Mouse (Mus musculus) kidney, embryonic 14.5 days (tissue): ENCODE measurements around the gene Cep63. TPM values are rescaled to one million over a fixed set of nuclear protein-coding genes. Genes with fewer than 3 reads are reported as not detected.

Source experiments
- ATAC-seq: fragments of 200-750 bp; cut with Nextera tagmentation; 2 replicates; pipeline ENCODE4 v1.8.0; 2017; ENCODE audit warnings: moderate number of reproducible peaks, mild to moderate bottlenecking, moderate TSS enrichment, moderate library complexity; ENCODE audit not compliant: low FRiP score, low TSS enrichment
- H3K27ac ChIP-seq: fragments of 300-500 bp; sonication (generic); 2 replicates; pipeline ENCODE4 v1.5.1; 2014; ENCODE audit warnings: low read depth, mild to moderate bottlenecking, low read length, moderate library complexity, mixed read lengths
- H3K27me3 ChIP-seq: fragments of 300-500 bp; sonication (generic); 2 replicates; pipeline ENCODE4 v1.6.1; 2014; ENCODE audit warnings: mild to moderate bottlenecking, low read length; ENCODE audit not compliant: control insufficient read depth, insufficient read depth
- H3K36me3 ChIP-seq: fragments of 300-500 bp; sonication (generic); 2 replicates; pipeline ENCODE4 v1.6.1; 2014; ENCODE audit warnings: low read length, mixed read lengths; ENCODE audit not compliant: control insufficient read depth, insufficient read depth
- H3K4me1 ChIP-seq: fragments of 300-500 bp; sonication (generic); 2 replicates; pipeline ENCODE4 v1.6.1; 2014; ENCODE audit warnings: low read length, mixed read lengths; ENCODE audit not compliant: control insufficient read depth, insufficient read depth
- H3K4me2 ChIP-seq: fragments of 300-500 bp; sonication (generic); replicated peaks from 2 replicates; pipeline ENCODE4 v1.6.1; 2014; ENCODE audit warnings: low read depth, mild to moderate bottlenecking, low read length
- H3K4me3 ChIP-seq: fragments of 300-500 bp; sonication (generic); 2 replicates; pipeline ENCODE4 v1.5.1; 2014; ENCODE audit warnings: mild to moderate bottlenecking, low read length
- H3K9ac ChIP-seq: fragments of 300-500 bp; sonication (generic); 2 replicates; pipeline ENCODE4 v1.6.1; 2014; ENCODE audit warnings: low read depth, mild to moderate bottlenecking, low read length, moderate library complexity
- H3K9me3 ChIP-seq: fragments of 300-500 bp; sonication (generic); 2 replicates; pipeline ENCODE4 v1.6.1; 2016; ENCODE audit warnings: low read length; ENCODE audit not compliant: control insufficient read depth
- WGBS: fragments of 180-500 bp; shearing (Covaris S2); extraction: QIAGEN DNeasy Blood & Tissue Kit; methylation state at CpG from one replicate; pipeline ENCODE4 v1.1.7; 2014; 5-methylcytosine and 5-hydroxymethylcytosine counted together
- polyA plus RNA-seq: library from polyadenylated mRNA; unstranded; fragments of >200 nt; fragmentation: Nextera tagmentation; extraction: Ambion mirVana; gene quantifications from 2 replicates; pipeline ENCODE4 v1.2.1, GENCODE M21; 2014

Gene Cep63
- polyA plus RNA-seq, 1 experiment from 2014 or later = 51.7 TPM

DNA sequence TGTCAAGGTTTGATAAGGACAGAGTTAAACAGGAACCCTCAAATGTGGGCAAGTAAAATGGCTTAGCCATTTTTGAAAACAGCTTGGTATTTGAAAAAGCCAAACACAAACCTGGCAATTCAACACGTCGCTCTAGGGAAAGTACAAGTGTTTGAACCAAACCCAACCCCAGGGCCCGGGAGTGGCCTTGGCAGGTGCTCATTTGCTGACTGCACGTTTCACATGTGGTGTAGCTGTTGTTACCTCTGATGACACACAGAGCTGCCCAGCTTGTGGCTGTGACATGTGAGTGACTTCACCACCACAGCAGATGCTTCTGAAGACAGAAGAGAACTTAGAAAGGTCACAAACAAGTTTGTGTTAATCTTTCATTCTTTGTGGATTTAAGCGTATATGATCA lies 53.4 kb downstream of the Cep63 start:
- no peak overlapping the region for H3K4me3 ChIP-seq
- no peaks in the 10 kb centered on the region for H3K4me1 ChIP-seq
- H3K27ac ChIP-seq = no peak overlapping the region
- ATAC-seq = no peak
- H3K27me3 ChIP-seq = no peaks in the 10 kb centered on the region
- H3K4me2 ChIP-seq = no peak overlapping the region
- WGBS = 82% methylated on average over 5 of the region's 5 CpGs
- H3K9me3 ChIP-seq = no peaks in the 10 kb centered on the region
- H3K36me3 ChIP-seq = no peaks in the 10 kb centered on the region
- no peak overlapping the region for H3K9ac ChIP-seq

GRCm38 (mm10) chr9:102558463-102558862 lies 67.9 kb downstream of the Cep63 start:
- no peaks in the 10 kb centered on the region for H3K36me3 ChIP-seq
- H3K27me3 ChIP-seq = no peaks in the 10 kb centered on the region
- no peak for ATAC-seq
- H3K4me3 ChIP-seq = no peak overlapping the region
- 0 out of 2 replicates have a peak, but pooled peaks cover 4% of the 10 kb centered on the region for H3K4me1 ChIP-seq
- H3K4me2 ChIP-seq = no peak overlapping the region
- WGBS = 93% methylated on average over 3 of the region's 3 CpGs
- no peak overlapping the region for H3K27ac ChIP-seq
- no peak overlapping the region for H3K9ac ChIP-seq
- H3K9me3 ChIP-seq = peaks cover 8% of the 10 kb centered on the region; the same call in 1 of the 2 replicates

DNA sequence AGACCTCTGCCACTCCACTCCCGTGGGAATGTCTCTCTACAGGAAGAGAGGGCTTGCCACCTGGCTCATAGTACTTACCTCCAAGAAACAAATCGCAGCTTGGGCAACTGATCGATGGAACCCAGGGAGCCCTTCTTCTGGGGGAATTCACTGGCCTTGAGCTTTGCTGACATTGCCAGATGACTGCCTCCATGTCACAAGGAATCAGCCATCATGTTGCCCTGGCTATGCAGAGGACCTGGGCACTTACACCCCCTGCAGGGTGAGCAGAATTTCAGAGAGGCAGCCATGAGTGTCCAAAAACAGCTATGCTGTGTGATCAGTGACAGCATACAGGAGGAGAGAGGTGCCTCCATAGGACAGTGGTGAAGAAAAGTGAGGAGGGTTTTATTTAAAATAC lies 72.6 kb downstream of the Cep63 start:
- ATAC-seq = no peak

DNA sequence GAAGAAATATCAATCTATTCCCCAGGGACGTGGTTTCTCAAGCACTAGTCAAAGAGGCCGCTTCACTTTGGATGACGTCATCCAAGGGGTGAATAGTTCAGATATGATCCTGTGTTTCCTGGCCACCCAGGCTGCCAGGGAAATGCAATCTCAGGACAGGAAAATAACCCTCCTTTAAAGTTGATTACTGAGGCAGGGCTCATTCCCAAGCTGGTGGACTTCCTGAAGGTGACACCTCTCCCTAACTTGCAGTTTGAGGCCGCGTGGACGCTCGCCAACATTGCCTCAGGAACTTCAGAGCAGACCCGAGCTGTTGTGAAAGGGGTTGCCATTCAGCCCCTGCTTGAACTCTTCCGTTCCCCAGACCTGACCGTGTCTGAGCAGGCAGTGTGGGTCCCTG lies 74.6 kb downstream of the Cep63 start:
- Histone ChIP-seq H3K9me3 (no peaks in the 10 kb centered on the region), H3K4me2 (no peak overlapping the region), H3K36me3 (no peaks in the 10 kb centered on the region), H3K4me1 (0 out of 2 replicates have a peak, but pooled peaks cover 4% of the 10 kb centered on the region), H3K4me3 (no peak overlapping the region), H3K9ac (no peak overlapping the region), H3K27me3 (peaks cover 7% of the 10 kb centered on the region), H3K27ac (no peak overlapping the region)
- ATAC-seq = peak; percentile 46; the same call in 1 of the 2 replicates
- 50% methylated on average over 10 of the region's 10 CpGs for WGBS

More for the DNA sequence above, 72.6 kb downstream of the Cep63 start:
- Histone ChIP-seq H3K4me1 (0 out of 2 replicates have a peak, but pooled peaks cover 4% of the 10 kb centered on the region), H3K27me3 (no peaks in the 10 kb centered on the region), H3K4me3 (no peak overlapping the region), H3K36me3 (no peaks in the 10 kb centered on the region), H3K9me3 (peaks cover 7% of the 10 kb centered on the region; the same call in 1 of the 2 replicates), H3K9ac (no peak overlapping the region), H3K27ac (no peak overlapping the region), H3K4me2 (no peak overlapping the region)
- 82% methylated on average over 3 of the region's 3 CpGs for WGBS

- Histone ChIP-seq H3K4me1 (peaks cover 8% of the 10 kb centered on the region; the same call in 1 of the 2 replicates), H3K9ac (no peak overlapping the region), H3K4me3 (no peak overlapping the region), H3K9me3 (no peaks in the 10 kb centered on the region), H3K27me3 (peaks cover 23% of the 10 kb centered on the region), H3K36me3 (no peaks in the 10 kb centered on the region), H3K27ac (no peak overlapping the region), H3K4me2 (no peak overlapping the region)
- no peak for ATAC-seq
- 72% methylated on average over 8 of the region's 8 CpGs for WGBS
Measured at GRCm38 (mm10) chr9:102549211-102549610, 77.1 kb downstream of the Cep63 start.

GRCm38 (mm10) chr9:102547028-102547354 lies 79.3 kb downstream of the Cep63 start:
- Histone ChIP-seq H3K9ac (no peak overlapping the region), H3K27me3 (peaks cover 28% of the 10 kb centered on the region), H3K4me3 (no peak overlapping the region), H3K4me1 (peaks cover 8% of the 10 kb centered on the region; the same call in 1 of the 2 replicates), H3K9me3 (no peaks in the 10 kb centered on the region), H3K27ac (no peak overlapping the region), H3K4me2 (no peak overlapping the region), H3K36me3 (no peaks in the 10 kb centered on the region)
- WGBS = 62% methylated on average over 7 of the region's 7 CpGs
- ATAC-seq = no peak

DNA sequence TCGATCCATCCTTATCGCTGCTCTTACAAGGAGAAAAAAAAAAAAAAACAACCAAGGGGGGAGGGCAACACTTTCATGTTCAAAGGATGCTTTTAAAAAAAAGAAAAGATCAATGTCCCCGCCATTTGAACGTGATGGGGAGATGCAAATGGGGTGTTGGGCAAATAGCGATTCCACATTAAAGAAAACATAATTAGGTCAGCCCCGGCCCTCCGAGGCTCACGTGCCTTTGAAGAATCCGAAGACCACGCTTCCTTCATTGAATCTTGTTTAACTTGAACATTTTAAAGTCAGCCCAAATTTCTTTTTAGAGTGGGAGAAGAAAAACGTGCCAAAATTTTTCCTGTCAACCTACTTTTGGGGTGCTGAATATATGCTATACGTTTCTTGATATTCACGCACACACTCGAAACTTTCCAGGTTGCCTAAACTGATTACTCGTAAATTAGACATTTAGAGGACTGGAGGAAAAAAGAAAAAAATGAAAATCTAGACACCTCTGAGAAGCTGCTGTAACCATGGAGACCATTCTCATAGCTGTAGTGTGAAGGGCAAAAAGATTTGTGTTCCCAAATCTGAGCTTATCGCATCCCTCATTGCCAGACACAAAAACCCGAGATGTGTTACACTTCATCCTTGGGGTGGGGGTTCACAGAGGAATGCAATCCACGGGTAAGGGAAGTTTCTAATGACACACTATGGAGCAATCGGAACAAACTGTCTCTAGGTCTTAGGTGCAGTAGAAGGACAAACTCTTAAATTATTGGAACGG lies 79.9 kb downstream of the Cep63 start:
- Histone ChIP-seq H3K9ac (no peak overlapping the region), H3K4me1 (peaks cover 8% of the 10 kb centered on the region; the same call in 1 of the 2 replicates), H3K4me2 (no peak overlapping the region), H3K36me3 (no peaks in the 10 kb centered on the region), H3K27me3 (peaks cover 28% of the 10 kb centered on the region), H3K9me3 (no peaks in the 10 kb centered on the region), H3K27ac (no peak overlapping the region), H3K4me3 (no peak overlapping the region)
- no peak for ATAC-seq
- WGBS = 50% methylated on average over 20 of the region's 20 CpGs

GRCm38 (mm10) chr9:102545406-102546255 lies 80.7 kb downstream of the Cep63 start:
- Histone ChIP-seq H3K36me3 (no peaks in the 10 kb centered on the region), H3K27ac (no peak overlapping the region), H3K27me3 (peaks cover 28% of the 10 kb centered on the region), H3K4me3 (peak overlapping the region; percentile 24; the same call in 1 of the 2 replicates), H3K4me2 (peak overlapping the region; percentile 38), H3K9ac (no peak overlapping the region), H3K9me3 (no peaks in the 10 kb centered on the region), H3K4me1 (peaks cover 8% of the 10 kb centered on the region; the same call in 1 of the 2 replicates)
- 10% methylated on average over 22 of the region's 22 CpGs for WGBS
- no peak for ATAC-seq
